Mouse (Mus musculus) spleen, adult 12 weeks (tissue): ENCODE data around the gene Pon2.
"Not testable (repeated sequence)": the region's sequence is repeated elsewhere in the genome, so short reads cannot be mapped to it uniquely, and the experiment has no call there.

Experiments used
- DNase-seq: peaks from one replicate; pipeline ENCODE4 v3.0.0; 2022; ENCODE audit warnings: low spot score

Gene Pon2

GRCm38 (mm10) chr6:5298092-5298554, at the start of gene Pon2:
Gene Pon2, minus strand, starts transcription at chr6:5298455.
- peak; percentile 82 for DNase-seq

GRCm38 (mm10) chr6:5344255-5344654, 46.0 kb upstream of the Pon2 start:
- no peak for DNase-seq

GRCm38 (mm10) chr6:5339283-5339682, 41.0 kb upstream of the Pon2 start:
- not testable (repeated sequence) for DNase-seq

GRCm38 (mm10) chr6:5338781-5339180, 40.5 kb upstream of the Pon2 start:
- not testable (repeated sequence) for DNase-seq

GRCm38 (mm10) chr6:5336016-5336415, 37.8 kb upstream of the Pon2 start:
- DNase-seq = not testable (repeated sequence)

- no peak for DNase-seq
Observed at GRCm38 (mm10) chr6:5334021-5334420, 35.8 kb upstream of the Pon2 start.

GRCm38 (mm10) chr6:5332560-5333150, 34.4 kb upstream of the Pon2 start:
- DNase-seq = no peak

GRCm38 (mm10) chr6:5325122-5325521, 26.9 kb upstream of the Pon2 start:
- DNase-seq = no peak

GRCm38 (mm10) chr6:5324101-5324500, 25.8 kb upstream of the Pon2 start:
- not testable (repeated sequence) for DNase-seq

- DNase-seq = no peak
Observed at GRCm38 (mm10) chr6:5316630-5317029, 18.4 kb upstream of the Pon2 start.

- no peak for DNase-seq
Observed at GRCm38 (mm10) chr6:5315053-5315759, 17.0 kb upstream of the Pon2 start.

GRCm38 (mm10) chr6:5313951-5314590, 15.8 kb upstream of the Pon2 start:
- no peak for DNase-seq

GRCm38 (mm10) chr6:5310491-5310890, 12.2 kb upstream of the Pon2 start:
- DNase-seq = no peak

- no peak for DNase-seq
Observed at GRCm38 (mm10) chr6:5309595-5310197, 11.4 kb upstream of the Pon2 start.

- DNase-seq = no peak
Observed at GRCm38 (mm10) chr6:5305926-5306325, 7.7 kb upstream of the Pon2 start.

GRCm38 (mm10) chr6:5304956-5305355, 6.7 kb upstream of the Pon2 start:
- DNase-seq = no peak

GRCm38 (mm10) chr6:5300629-5301028, 2.4 kb upstream of the Pon2 start:
- no peak for DNase-seq

- no peak for DNase-seq
Observed at GRCm38 (mm10) chr6:5299561-5299960, 1.3 kb upstream of the Pon2 start.

- peak; percentile 65 for DNase-seq
Observed at GRCm38 (mm10) chr6:5297321-5298091, 749 bp downstream of the Pon2 start.

- no peak for DNase-seq
Observed at GRCm38 (mm10) chr6:5296067-5296466, 2.2 kb downstream of the Pon2 start.

- DNase-seq = no peak
Observed at GRCm38 (mm10) chr6:5294659-5295449, 3.4 kb downstream of the Pon2 start.
